Mouse (Mus musculus) forebrain, embryonic 12.5 days (tissue): ENCODE results near the gene Znrd1as. TPM values are rescaled to one million over a fixed set of nuclear protein-coding genes. Genes with fewer than 3 reads are reported as not detected.

Experiments used
- ATAC-seq: fragments of 200-750 bp; cut with Nextera tagmentation; 2 replicates; pipeline ENCODE4 v1.8.0; 2017; ENCODE audit warnings: moderate TSS enrichment; ENCODE audit not compliant: low FRiP score
- H3K27ac ChIP-seq: fragments of 300-500 bp; sonication (generic); 2 replicates; pipeline ENCODE4 v1.5.1; 2016; ENCODE audit warnings: mild to moderate bottlenecking
- H3K27me3 ChIP-seq: fragments of 300-500 bp; sonication (generic); 2 replicates; pipeline ENCODE4 v1.6.1; 2016; ENCODE audit warnings: mild to moderate bottlenecking
- H3K36me3 ChIP-seq: fragments of 300-500 bp; sonication (generic); replicated peaks from 2 replicates; pipeline ENCODE4 v1.6.1; 2016; ENCODE audit warnings: mild to moderate bottlenecking
- H3K4me1 ChIP-seq: fragments of 300-500 bp; sonication (generic); 2 replicates; pipeline ENCODE4 v1.6.1; 2016
- H3K4me2 ChIP-seq: fragments of 300-500 bp; sonication (generic); 2 replicates; pipeline ENCODE4 v1.6.1; 2016; ENCODE audit warnings: mild to moderate bottlenecking, moderate library complexity
- H3K4me3 ChIP-seq: fragments of 300-500 bp; sonication (generic); replicated peaks from 2 replicates; pipeline ENCODE4 v1.5.1; 2016; ENCODE audit warnings: mild to moderate bottlenecking
- H3K9ac ChIP-seq: fragments of 300-500 bp; sonication (generic); 2 replicates; pipeline ENCODE4 v1.6.1; 2016; ENCODE audit warnings: mild to moderate bottlenecking
- H3K9me3 ChIP-seq: fragments of 300-500 bp; sonication (generic); 2 replicates; pipeline ENCODE4 v1.6.1; 2016
- WGBS: fragments of 180-500 bp; shearing (Covaris S2); methylation state at CpG from one replicate; pipeline ENCODE4 v1.1.7; 2016; 5-methylcytosine and 5-hydroxymethylcytosine counted together
- polyA plus RNA-seq: library from polyadenylated mRNA; unstranded; fragments of >200 nt; fragmentation: Nextera tagmentation; extraction: Ambion mirVana; gene quantifications from 2 replicates; pipeline ENCODE4 v1.2.1, GENCODE M21; 2016

Znrd1as gene
- polyA plus RNA-seq, 1 experiment from 2014 or later: 7.1 TPM

DNA sequence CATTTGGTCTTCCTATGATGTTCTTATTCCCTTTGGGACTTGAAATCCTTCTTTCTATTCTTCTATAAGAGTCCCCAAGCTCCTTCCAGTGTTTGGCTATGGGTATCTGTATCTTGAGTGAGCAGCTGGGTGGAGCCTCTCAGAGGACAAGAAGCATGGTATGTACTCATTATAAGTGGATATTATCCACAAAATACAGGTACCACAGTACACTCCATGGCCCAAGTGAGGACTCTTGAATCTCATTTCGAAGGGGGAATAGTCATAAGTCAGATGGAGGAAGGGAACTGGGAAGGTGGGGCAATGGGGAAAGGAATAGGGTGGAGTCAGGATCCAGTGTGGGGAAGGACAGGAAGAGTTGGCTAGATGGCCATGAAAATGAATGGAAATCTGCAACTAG, 5.3 kb upstream of the Znrd1as start:
- H3K27ac ChIP-seq: no peak overlapping the region
- no peaks in the 10 kb centered on the region for H3K9me3 ChIP-seq
- peaks cover 4% of the 10 kb centered on the region; the same call in 1 of the 2 replicates for H3K27me3 ChIP-seq
- no peak overlapping the region for H3K4me3 ChIP-seq
- no peak overlapping the region for H3K4me2 ChIP-seq
- WGBS: 96% methylated on average over 1 of the region's 1 CpGs
- H3K36me3 ChIP-seq: peaks cover 15% of the 10 kb centered on the region
- no peak overlapping the region for H3K9ac ChIP-seq
- no peak for ATAC-seq
- peaks cover 19% of the 10 kb centered on the region for H3K4me1 ChIP-seq

- peak; percentile 14; the same call in 1 of the 2 replicates for ATAC-seq
- Histone ChIP-seq H3K27ac (peak overlapping the region; percentile 36; the same call in 1 of the 2 replicates), H3K4me1 (peaks cover 15% of the 10 kb centered on the region), H3K9me3 (no peaks in the 10 kb centered on the region), H3K9ac (peak overlapping the region; percentile 79), H3K4me2 (peak overlapping the region; percentile 82), H3K4me3 (peak overlapping the region; percentile 67), H3K36me3 (0 out of 2 replicates have a peak, but pooled peaks cover 3% of the 10 kb centered on the region), H3K27me3 (no peaks in the 10 kb centered on the region)
- 13% methylated on average over 12 of the region's 12 CpGs for WGBS
These were observed 492 bp downstream of the Znrd1as start for GRCm38 (mm10) chr17:36958884-36959283.

- Histone ChIP-seq H3K36me3 (no peaks in the 10 kb centered on the region; the same call in 1 of the 2 replicates), H3K9ac (no peak overlapping the region), H3K4me2 (no peak overlapping the region), H3K4me1 (peaks cover 15% of the 10 kb centered on the region), H3K27me3 (no peaks in the 10 kb centered on the region), H3K27ac (no peak overlapping the region), H3K9me3 (no peaks in the 10 kb centered on the region), H3K4me3 (no peak overlapping the region)
- ATAC-seq: no peak
- 84% methylated on average over 1 of the region's 1 CpGs for WGBS
These were observed 2.7 kb downstream of the Znrd1as start for GRCm38 (mm10) chr17:36961125-36961524.

DNA sequence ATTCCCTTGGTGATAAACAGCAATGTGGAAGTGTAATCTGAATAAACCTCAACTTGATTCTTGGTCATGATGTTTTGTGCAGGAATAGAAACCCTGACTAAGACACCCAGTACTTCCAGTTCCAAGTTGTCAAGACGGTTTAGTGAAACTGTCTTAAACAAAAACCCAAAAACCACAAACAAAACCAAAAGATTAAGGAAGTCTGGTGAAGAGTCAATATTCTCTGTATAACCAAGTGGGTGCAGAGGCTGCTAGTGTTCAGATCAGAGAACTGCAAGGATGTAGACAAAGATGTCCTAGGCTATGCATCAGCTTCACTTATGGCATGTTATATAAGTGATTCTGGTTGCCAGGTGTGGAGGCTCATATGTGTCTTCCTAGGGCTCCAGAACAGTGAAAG, 8.5 kb downstream of the Znrd1as start:
- Histone ChIP-seq H3K36me3 (no peaks in the 10 kb centered on the region; the same call in 1 of the 2 replicates), H3K27ac (no peak overlapping the region), H3K4me2 (no peak overlapping the region), H3K27me3 (no peaks in the 10 kb centered on the region), H3K9ac (no peak overlapping the region), H3K4me1 (no peaks in the 10 kb centered on the region), H3K9me3 (no peaks in the 10 kb centered on the region), H3K4me3 (no peak overlapping the region)
- WGBS: 81% methylated on average over 1 of the region's 1 CpGs
- ATAC-seq: no peak

DNA sequence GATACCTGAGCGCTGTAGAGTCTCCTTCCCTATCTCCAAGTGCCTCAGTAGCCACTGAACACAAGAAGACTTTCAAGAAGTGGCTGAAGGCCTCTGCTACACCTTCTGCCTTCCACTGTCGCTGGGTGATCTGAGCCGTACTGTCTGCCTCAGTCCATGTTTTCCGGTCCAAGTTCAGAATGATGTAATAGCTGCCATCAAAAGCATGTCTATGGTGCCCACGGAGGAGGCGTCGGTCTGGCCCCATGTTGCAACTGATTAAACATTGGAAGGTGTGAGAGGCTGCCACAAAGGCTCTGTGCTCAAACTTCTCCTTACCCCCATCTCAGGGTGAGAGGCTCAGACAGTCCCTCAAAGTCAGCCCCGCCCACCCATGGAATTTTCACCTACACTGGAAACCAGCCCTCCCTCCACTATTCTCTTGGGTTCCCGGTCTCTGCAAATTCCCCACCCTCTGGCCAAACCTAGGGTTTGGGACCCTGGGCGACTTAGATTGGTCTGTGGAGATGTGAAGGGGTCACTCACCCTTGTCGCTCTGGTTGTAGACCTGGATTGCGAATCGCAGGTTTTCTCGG, 12.0 kb downstream of the Znrd1as start:
- no peak overlapping the region for H3K4me2 ChIP-seq
- no peak for ATAC-seq
- H3K27ac ChIP-seq: no peak overlapping the region
- H3K4me3 ChIP-seq: no peak overlapping the region
- H3K36me3 ChIP-seq: no peaks in the 10 kb centered on the region
- H3K9me3 ChIP-seq: no peaks in the 10 kb centered on the region
- no peaks in the 10 kb centered on the region for H3K4me1 ChIP-seq
- WGBS: 85% methylated on average over 14 of the region's 14 CpGs
- no peak overlapping the region for H3K9ac ChIP-seq
- no peaks in the 10 kb centered on the region for H3K27me3 ChIP-seq

DNA sequence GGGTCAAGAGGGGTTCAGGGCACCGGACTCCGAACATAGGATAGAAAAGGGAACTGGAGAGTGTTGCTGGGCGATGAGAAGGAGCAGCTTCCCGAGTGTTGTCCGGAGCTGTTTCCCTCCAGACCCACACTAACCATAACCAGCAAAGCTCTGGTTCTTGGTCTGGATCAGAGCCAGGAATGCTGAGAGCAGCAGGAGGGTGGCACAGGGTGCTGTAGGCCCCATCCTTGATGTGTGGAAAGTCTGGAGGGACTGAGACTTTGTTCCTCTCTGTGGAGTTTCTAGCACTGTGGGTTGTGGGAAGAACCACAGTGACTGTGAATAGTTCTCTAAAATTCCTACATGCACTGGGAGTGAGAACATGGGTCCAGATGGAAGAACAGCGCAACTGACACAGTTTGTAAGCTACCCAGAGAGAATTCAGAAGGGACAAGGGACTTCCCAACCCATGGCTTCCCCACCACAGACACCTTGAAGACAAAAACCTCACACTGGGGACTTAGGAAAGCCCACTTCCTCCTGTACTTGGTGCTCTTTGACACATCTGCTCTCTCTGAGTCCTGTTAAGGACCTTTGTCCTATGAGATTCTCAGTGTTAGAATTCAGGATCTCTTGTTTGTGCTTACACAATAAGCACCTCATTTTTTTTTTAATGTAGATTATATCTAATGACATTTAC, 12.9 kb downstream of the Znrd1as start:
- H3K4me3 ChIP-seq: no peak overlapping the region
- no peak for ATAC-seq
- H3K36me3 ChIP-seq: no peaks in the 10 kb centered on the region
- H3K4me2 ChIP-seq: no peak overlapping the region
- H3K9ac ChIP-seq: no peak overlapping the region
- H3K27ac ChIP-seq: no peak overlapping the region
- H3K27me3 ChIP-seq: no peaks in the 10 kb centered on the region
- no peaks in the 10 kb centered on the region for H3K9me3 ChIP-seq
- WGBS: 93% methylated on average over 6 of the region's 6 CpGs
- H3K4me1 ChIP-seq: no peaks in the 10 kb centered on the region

- Histone ChIP-seq H3K4me1 (no peaks in the 10 kb centered on the region), H3K4me3 (no peak overlapping the region), H3K36me3 (no peaks in the 10 kb centered on the region), H3K4me2 (no peak overlapping the region), H3K27me3 (no peaks in the 10 kb centered on the region), H3K27ac (no peak overlapping the region), H3K9me3 (no peaks in the 10 kb centered on the region), H3K9ac (no peak overlapping the region)
- 81% methylated on average over 3 of the region's 3 CpGs for WGBS
- ATAC-seq: no peak
These were observed 14.4 kb downstream of the Znrd1as start for GRCm38 (mm10) chr17:36972791-36973190.

DNA sequence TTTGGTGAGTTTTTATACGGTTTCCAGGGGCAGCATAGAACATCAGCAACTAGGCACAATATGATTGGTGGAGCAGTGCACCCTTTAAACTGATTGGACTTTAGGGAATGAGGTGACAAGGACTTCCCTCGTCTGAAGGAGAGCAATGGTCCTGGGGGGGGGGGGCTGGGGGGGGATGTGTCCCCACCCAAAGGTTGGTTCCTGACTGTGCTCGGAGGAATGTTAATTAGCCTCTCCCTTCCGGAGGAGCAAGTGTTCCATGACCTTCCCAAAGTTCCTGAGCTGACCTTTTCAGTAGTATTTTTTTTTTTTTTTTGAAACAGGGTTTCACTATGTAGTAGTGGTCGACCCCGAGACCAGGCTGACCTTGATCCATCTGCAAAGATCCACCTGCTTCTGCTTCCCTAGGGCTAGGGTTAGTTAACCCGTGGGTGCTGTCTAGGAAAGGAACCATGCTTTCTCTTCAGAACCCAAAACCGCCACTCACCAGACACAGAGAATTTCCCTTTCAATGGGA, 14.9 kb downstream of the Znrd1as start:
- H3K27ac ChIP-seq: no peak overlapping the region
- no peak overlapping the region for H3K4me3 ChIP-seq
- H3K9ac ChIP-seq: no peak overlapping the region
- H3K36me3 ChIP-seq: no peaks in the 10 kb centered on the region
- no peaks in the 10 kb centered on the region for H3K27me3 ChIP-seq
- H3K4me2 ChIP-seq: no peak overlapping the region
- no peaks in the 10 kb centered on the region for H3K9me3 ChIP-seq
- no peaks in the 10 kb centered on the region for H3K4me1 ChIP-seq
- 78% methylated on average over 8 of the region's 8 CpGs for WGBS
- no peak for ATAC-seq

GRCm38 (mm10) chr17:36981221-36981813, 22.9 kb downstream of the Znrd1as start, which contains the start of gene 2410137M14Rik:
TSS of gene 2410137M14Rik (minus strand) at chr17:36981237.
- WGBS: 18% methylated on average over 18 of the region's 18 CpGs
- H3K36me3 ChIP-seq: no peaks in the 10 kb centered on the region
- no peak within 1 kb of the TSS for H3K4me2 ChIP-seq
- no peak for ATAC-seq
- H3K27me3 ChIP-seq: 0 out of 2 replicates have a peak, but pooled peaks cover 13% of the 10 kb centered on the region
- peaks cover 13% of the 10 kb centered on the region for H3K4me1 ChIP-seq
- no peak within 1 kb of the TSS for H3K9ac ChIP-seq
- no peaks in the 10 kb centered on the region for H3K9me3 ChIP-seq
- H3K27ac ChIP-seq: no peak within 1 kb of the TSS
- no peak within 1 kb of the TSS for H3K4me3 ChIP-seq

- Histone ChIP-seq H3K27me3 (0 out of 2 replicates have a peak, but pooled peaks cover 13% of the 10 kb centered on the region), H3K4me2 (no peak overlapping the region), H3K36me3 (no peaks in the 10 kb centered on the region), H3K4me1 (peaks cover 13% of the 10 kb centered on the region), H3K9ac (no peak overlapping the region), H3K27ac (no peak overlapping the region), H3K9me3 (no peaks in the 10 kb centered on the region), H3K4me3 (no peak overlapping the region)
- no peak for ATAC-seq
- WGBS: 7% methylated on average over 4 of the region's 4 CpGs
These were observed 23.5 kb downstream of the Znrd1as start for GRCm38 (mm10) chr17:36981845-36982244.

- no peak for ATAC-seq
- H3K27ac ChIP-seq: no peak overlapping the region
- H3K4me3 ChIP-seq: no peak overlapping the region
- H3K9ac ChIP-seq: no peak overlapping the region
- H3K27me3 ChIP-seq: peaks cover 17% of the 10 kb centered on the region
- 23% methylated on average over 5 of the region's 5 CpGs for WGBS
- H3K36me3 ChIP-seq: no peaks in the 10 kb centered on the region
- no peaks in the 10 kb centered on the region for H3K9me3 ChIP-seq
- no peak overlapping the region for H3K4me2 ChIP-seq
- peaks cover 13% of the 10 kb centered on the region for H3K4me1 ChIP-seq
These were observed 24.1 kb downstream of the Znrd1as start for GRCm38 (mm10) chr17:36982253-36983155.

DNA sequence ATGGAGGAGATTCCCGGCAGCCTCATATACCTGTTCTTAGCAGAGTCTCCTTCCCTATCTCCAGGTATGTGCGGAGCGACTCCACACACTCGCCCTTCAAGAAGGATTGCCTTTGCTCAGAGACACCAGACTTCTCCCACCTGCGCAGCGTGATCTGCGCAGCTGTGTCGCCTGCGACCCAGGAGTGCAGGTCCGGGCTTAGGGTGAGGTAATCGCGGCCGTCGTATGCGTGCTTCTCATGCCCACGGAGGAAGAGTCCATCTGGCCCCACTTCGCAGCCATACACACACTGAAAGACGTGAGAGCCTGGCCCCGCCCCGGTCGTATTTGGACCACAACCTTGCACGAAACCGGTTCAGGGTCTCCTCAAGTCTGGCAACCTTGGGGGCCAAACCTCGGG, 30.1 kb downstream of the Znrd1as start:
- ATAC-seq: no peak
- Histone ChIP-seq H3K27me3 (peaks cover 28% of the 10 kb centered on the region), H3K27ac (no peak overlapping the region), H3K4me1 (no peaks in the 10 kb centered on the region), H3K4me2 (peak overlapping the region; percentile 10; the same call in 1 of the 2 replicates), H3K9ac (no peak overlapping the region), H3K36me3 (no peaks in the 10 kb centered on the region), H3K4me3 (0 out of 2 replicates have a peak overlapping the region, but pooled peaks have one; percentile 1), H3K9me3 (no peaks in the 10 kb centered on the region)
- 5% methylated on average over 24 of the region's 24 CpGs for WGBS
